Mouse (Mus musculus) forebrain, embryonic 15.5 days (tissue): Measurements from ENCODE around the gene Fcgr4. TPM values are rescaled to one million over a fixed set of nuclear protein-coding genes. Genes with fewer than 3 reads are reported as not detected.

Source experiments
- ATAC-seq: fragments of 200-750 bp; cut with Nextera tagmentation; replicated peaks from 2 replicates; pipeline ENCODE4 v1.8.0; 2017; ENCODE audit warnings: mild to moderate bottlenecking, moderate TSS enrichment, moderate library complexity
- H3K27ac ChIP-seq: fragments of 300-500 bp; sonication (generic); replicated peaks from 2 replicates; pipeline ENCODE4 v1.5.1; 2015; ENCODE audit warnings: mild to moderate bottlenecking, inconsistent platforms
- H3K27me3 ChIP-seq: fragments of 300-500 bp; sonication (generic); 2 replicates; pipeline ENCODE4 v1.6.1; 2015; ENCODE audit warnings: inconsistent platforms
- H3K36me3 ChIP-seq: fragments of 300-500 bp; sonication (generic); 2 replicates; pipeline ENCODE4 v1.6.1; 2015; ENCODE audit warnings: mild to moderate bottlenecking, inconsistent platforms
- H3K4me1 ChIP-seq: fragments of 300-500 bp; sonication (generic); 2 replicates; pipeline ENCODE4 v1.6.1; 2015; ENCODE audit warnings: inconsistent platforms
- H3K4me2 ChIP-seq: fragments of 300-500 bp; sonication (generic); replicated peaks from 2 replicates; pipeline ENCODE4 v1.6.1; 2015; ENCODE audit warnings: mild to moderate bottlenecking, inconsistent platforms
- H3K4me3 ChIP-seq: fragments of 300-500 bp; sonication (generic); 2 replicates; pipeline ENCODE4 v1.5.1; 2015; ENCODE audit warnings: mild to moderate bottlenecking, inconsistent platforms
- H3K9ac ChIP-seq: fragments of 300-500 bp; sonication (generic); replicated peaks from 2 replicates; pipeline ENCODE4 v1.6.1; 2015; ENCODE audit warnings: mild to moderate bottlenecking, inconsistent platforms
- H3K9me3 ChIP-seq: fragments of 300-500 bp; sonication (generic); 2 replicates; pipeline ENCODE4 v1.6.1; 2016; ENCODE audit warnings: inconsistent platforms
- WGBS: fragments of 180-500 bp; shearing (Covaris S2); methylation state at CpG from one replicate; pipeline ENCODE4 v1.1.7; 2015; ENCODE audit warnings: mixed read lengths; 5-methylcytosine and 5-hydroxymethylcytosine counted together
- polyA plus RNA-seq: library from polyadenylated mRNA; unstranded; fragments of >200 nt; fragmentation: Nextera tagmentation; extraction: Ambion mirVana; gene quantifications from 2 replicates; pipeline ENCODE4 v1.2.1, GENCODE M21; 2015

The Fcgr4 gene
- polyA plus RNA-seq, 1 experiment from 2014 or later, result 0.36 TPM

DNA sequence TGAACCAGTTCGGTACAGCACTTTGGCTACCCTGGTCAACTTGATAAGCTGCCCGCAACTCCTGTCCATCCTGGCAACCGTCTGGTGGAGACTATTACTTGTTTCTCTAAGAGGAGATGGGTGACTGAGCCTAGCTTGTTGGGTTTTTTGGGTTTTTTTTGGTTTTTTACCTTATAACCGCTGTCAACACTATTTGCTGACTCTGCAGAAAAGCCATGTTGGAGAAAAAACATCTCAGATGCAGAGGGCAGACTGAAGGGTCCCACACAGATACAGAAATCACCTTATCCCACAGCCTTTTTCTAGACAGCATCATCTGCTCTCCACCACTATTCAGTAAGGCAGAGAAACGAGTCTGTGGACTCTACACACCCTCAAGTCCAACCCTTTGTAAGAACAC is 32.9 kb upstream of the Fcgr4 start:
- 85% methylated on average over 5 of the region's 5 CpGs for WGBS
- Histone ChIP-seq H3K27me3 (no peaks in the 10 kb centered on the region), H3K4me2 (no peak overlapping the region), H3K27ac (no peak overlapping the region), H3K4me3 (no peak overlapping the region), H3K36me3 (no peaks in the 10 kb centered on the region), H3K9me3 (no peaks in the 10 kb centered on the region), H3K9ac (no peak overlapping the region), H3K4me1 (no peaks in the 10 kb centered on the region)
- ATAC-seq, result no peak

DNA sequence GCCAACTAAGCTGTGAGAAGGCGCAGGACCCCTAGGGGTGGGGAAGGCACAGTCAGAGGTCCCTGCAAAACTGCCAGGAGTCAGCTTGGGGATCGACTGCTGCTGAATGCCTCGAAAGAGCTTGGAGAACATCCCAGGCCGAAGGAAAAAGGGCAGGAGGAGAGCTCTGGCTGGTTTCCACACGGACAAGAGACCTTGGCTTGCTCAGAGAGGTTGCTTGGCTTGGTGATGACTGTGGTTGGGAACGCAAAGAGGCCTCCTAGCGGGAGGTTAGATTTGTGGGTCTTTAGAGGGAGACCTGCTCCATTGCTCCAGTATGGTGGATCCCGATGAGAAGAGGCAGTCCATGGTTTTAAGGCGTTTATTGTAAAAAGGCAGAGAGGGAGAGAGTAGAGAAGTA is 29.1 kb upstream of the Fcgr4 start:
- no peak overlapping the region for H3K4me3 ChIP-seq
- H3K4me2 ChIP-seq, result no peak overlapping the region
- no peaks in the 10 kb centered on the region for H3K4me1 ChIP-seq
- no peaks in the 10 kb centered on the region for H3K9me3 ChIP-seq
- H3K9ac ChIP-seq, result no peak overlapping the region
- H3K36me3 ChIP-seq, result no peaks in the 10 kb centered on the region
- H3K27me3 ChIP-seq, result no peaks in the 10 kb centered on the region
- no peak overlapping the region for H3K27ac ChIP-seq
- ATAC-seq, result no peak
- 80% methylated on average over 9 of the region's 9 CpGs for WGBS

DNA sequence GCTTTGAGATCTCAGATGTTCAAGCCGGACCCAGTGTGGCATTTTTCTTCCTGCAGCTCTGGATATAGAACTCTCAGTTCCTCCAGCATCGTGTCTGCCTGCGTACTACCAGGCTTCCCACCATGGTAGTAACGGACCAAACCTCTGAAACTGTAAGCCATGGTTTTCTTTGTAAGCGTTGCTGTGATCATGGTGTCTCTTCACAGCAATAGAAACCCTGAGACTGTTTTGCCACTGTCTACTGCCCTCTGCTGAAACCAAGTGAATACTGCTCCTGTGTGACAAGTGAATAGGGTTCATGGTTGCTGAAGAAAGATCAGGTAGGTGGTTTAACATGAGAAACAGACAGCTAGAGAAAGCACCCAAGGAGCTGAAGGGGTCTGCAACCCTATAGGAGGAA is 26.2 kb upstream of the Fcgr4 start:
- Histone ChIP-seq H3K4me2 (no peak overlapping the region), H3K27me3 (no peaks in the 10 kb centered on the region), H3K36me3 (no peaks in the 10 kb centered on the region), H3K4me1 (no peaks in the 10 kb centered on the region), H3K9me3 (no peaks in the 10 kb centered on the region), H3K27ac (no peak overlapping the region), H3K4me3 (no peak overlapping the region), H3K9ac (no peak overlapping the region)
- no peak for ATAC-seq
- 68% methylated on average over 5 of the region's 5 CpGs for WGBS

DNA sequence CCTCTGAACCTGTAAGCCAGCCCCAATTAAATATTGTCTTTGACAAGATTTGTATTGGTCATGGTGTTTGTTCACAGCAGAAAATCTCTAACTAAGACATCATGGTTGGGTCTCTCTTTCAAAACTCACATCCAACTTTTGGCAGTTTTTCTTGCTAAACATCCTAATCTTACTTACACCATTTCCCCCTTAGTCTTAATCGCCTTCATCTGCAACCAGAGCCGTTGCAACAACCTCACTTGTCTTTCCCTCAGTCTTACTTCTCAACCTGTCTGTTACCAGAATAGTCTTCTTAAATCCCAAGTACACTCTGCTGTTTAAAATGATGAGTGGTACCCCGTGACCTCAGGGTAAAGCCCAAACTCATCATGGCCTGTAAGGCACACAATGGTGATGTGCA is 22.7 kb upstream of the Fcgr4 start:
- Histone ChIP-seq H3K27me3 (no peaks in the 10 kb centered on the region), H3K36me3 (no peaks in the 10 kb centered on the region), H3K9me3 (no peaks in the 10 kb centered on the region), H3K4me3 (no peak overlapping the region), H3K4me1 (no peaks in the 10 kb centered on the region), H3K9ac (no peak overlapping the region), H3K4me2 (no peak overlapping the region), H3K27ac (no peak overlapping the region)
- ATAC-seq, result no peak
- 83% methylated on average over 3 of the region's 3 CpGs for WGBS

DNA sequence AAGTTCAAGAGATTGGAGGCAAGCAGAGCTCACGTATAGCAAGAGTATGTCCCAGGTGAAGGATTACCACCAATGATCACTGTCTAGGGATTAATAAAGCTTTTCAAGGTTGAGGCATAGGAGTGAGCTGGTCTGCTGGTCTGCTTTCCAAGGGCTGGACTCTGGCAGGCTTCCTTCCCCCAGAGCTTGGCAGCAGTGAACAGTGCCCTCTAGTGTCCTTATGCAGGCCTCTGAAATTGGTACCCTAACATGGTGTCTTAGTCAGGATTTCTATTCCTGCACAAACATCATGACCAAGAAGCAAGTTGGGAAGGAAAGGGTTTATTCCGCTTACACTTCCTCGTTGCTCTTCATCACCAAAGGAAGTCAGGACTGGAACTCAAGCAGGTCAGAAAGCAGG is 22.0 kb upstream of the Fcgr4 start:
- H3K4me2 ChIP-seq, result no peak overlapping the region
- H3K4me3 ChIP-seq, result no peak overlapping the region
- H3K9me3 ChIP-seq, result no peaks in the 10 kb centered on the region
- H3K9ac ChIP-seq, result no peak overlapping the region
- 52% methylated on average over 3 of the region's 3 CpGs for WGBS
- no peaks in the 10 kb centered on the region for H3K36me3 ChIP-seq
- no peaks in the 10 kb centered on the region for H3K27me3 ChIP-seq
- no peaks in the 10 kb centered on the region for H3K4me1 ChIP-seq
- no peak overlapping the region for H3K27ac ChIP-seq
- no peak for ATAC-seq

DNA sequence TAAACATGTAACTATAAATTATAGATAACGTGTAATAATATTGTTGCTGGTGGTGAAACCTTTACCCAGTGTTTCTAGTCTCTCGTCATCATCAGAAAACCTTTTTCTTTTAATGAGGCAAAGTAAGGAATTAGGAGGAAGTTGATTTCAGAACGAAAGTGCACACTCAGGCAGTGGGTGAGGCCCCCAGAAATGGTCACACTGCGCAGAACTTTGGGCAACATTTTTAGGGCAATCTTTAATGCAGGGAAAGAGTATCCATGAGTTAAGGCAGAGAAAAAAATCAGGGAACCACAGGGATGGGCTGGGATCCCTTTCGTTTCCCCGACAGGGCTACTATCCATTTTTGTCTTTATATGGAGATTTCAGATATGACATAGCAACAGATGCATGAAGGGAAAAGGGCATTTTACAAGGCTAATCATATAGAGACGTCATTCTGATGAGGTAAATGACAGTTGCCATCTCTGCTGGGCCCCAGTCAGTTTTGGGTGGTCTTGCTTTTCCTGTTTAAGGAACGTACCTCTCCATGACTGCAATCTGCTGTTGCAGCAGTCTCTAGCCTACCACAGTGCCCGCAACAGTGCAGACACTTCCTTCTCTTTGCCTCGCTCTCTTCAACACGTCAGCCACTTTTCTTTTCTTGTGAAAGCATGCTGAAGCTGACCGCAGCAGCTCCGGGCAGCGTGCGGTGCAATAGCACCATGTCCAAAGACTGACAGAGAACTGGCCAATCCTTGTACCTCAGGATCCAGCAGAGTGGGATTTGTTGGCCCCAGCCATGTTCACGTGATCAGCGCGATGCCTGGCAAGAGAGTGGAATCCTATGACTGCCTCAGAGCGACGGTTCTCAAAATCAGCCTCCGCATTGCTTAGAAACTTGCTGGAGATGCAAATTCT is 20.7 kb upstream of the Fcgr4 start:
- 62% methylated on average over 21 of the region's 21 CpGs for WGBS

DNA sequence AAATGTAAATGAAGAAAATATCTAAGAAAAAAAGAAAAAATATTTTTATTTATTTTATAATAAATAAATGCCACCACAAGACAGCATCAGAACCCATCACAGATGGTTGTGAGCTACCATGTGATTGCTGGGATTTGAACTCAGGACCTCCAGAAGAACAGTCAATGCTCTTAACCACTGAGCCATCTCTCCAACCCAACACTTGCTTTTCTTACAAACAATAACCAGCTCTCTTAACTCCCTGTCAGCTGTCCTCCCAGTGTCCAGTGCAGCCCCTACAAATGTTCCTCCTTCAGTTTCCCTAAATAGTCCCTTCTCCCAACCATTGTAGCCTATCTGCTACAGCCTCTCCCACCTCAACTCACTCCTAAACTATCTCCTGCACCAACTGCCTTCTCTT is 18.9 kb upstream of the Fcgr4 start:
- Histone ChIP-seq H3K4me1 (no peaks in the 10 kb centered on the region), H3K4me3 (no peak overlapping the region), H3K27me3 (no peaks in the 10 kb centered on the region), H3K9me3 (no peaks in the 10 kb centered on the region), H3K27ac (no peak overlapping the region), H3K4me2 (no peak overlapping the region), H3K9ac (no peak overlapping the region), H3K36me3 (no peaks in the 10 kb centered on the region)
- ATAC-seq, result no peak

More for the DNA sequence above, 20.7 kb upstream of the Fcgr4 start:
- no peaks in the 10 kb centered on the region for H3K36me3 ChIP-seq
- no peaks in the 10 kb centered on the region for H3K4me1 ChIP-seq
- H3K9me3 ChIP-seq, result no peaks in the 10 kb centered on the region
- H3K4me3 ChIP-seq, result no peak overlapping the region
- H3K4me2 ChIP-seq, result no peak overlapping the region; the same call in 1 of the 2 replicates
- no peak for ATAC-seq
- no peak overlapping the region for H3K9ac ChIP-seq
- no peak overlapping the region for H3K27ac ChIP-seq
- no peaks in the 10 kb centered on the region for H3K27me3 ChIP-seq

DNA sequence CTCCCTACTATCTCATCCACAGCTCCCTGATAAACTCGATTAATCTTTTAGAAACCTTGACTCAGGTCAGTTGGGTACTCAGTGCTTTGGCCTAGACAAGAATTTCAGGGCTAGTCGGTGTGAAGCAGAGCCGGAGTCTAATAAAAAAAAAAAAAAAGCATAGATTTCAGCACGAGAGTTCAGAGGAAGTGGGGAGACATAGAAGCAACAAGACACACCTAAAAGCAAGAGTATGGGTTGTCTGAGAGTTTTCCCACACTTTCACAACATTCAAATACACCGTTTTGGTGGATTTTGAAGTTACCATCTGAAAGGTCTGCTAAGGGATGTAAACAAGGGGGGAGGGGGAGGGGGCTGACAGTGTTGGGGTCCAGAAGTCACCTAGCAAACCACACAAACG is 13.6 kb upstream of the Fcgr4 start:
- no peak overlapping the region for H3K9ac ChIP-seq
- H3K4me2 ChIP-seq, result no peak overlapping the region
- ATAC-seq, result no peak
- no peaks in the 10 kb centered on the region for H3K36me3 ChIP-seq
- H3K27me3 ChIP-seq, result no peaks in the 10 kb centered on the region
- H3K4me3 ChIP-seq, result no peak overlapping the region
- H3K4me1 ChIP-seq, result no peaks in the 10 kb centered on the region
- no peak overlapping the region for H3K27ac ChIP-seq
- no peaks in the 10 kb centered on the region for H3K9me3 ChIP-seq
- WGBS, result 74% methylated on average over 6 of the region's 6 CpGs

DNA sequence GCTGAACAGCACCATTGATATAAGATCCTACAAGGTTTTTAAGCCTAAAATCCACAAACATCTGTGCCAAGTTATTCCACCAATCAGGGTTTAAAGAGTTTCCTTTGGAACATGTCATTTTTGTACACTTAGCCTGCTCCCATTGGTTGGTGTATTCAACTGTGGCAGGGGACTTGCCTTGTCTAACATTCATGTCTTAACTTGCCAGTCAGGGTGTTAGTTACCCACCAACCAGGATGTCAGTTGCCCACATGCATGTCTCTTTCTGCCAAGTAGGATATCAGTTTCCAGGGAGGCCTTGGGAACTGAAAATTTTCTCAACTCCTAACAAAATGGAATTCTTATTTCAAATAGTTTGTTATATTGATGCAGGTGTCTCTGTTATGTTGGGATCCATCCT is 13.1 kb upstream of the Fcgr4 start:
- Histone ChIP-seq H3K9ac (no peak overlapping the region), H3K9me3 (no peaks in the 10 kb centered on the region), H3K4me2 (no peak overlapping the region), H3K27ac (no peak overlapping the region), H3K36me3 (no peaks in the 10 kb centered on the region), H3K4me3 (no peak overlapping the region), H3K4me1 (no peaks in the 10 kb centered on the region), H3K27me3 (no peaks in the 10 kb centered on the region)
- no peak for ATAC-seq

DNA sequence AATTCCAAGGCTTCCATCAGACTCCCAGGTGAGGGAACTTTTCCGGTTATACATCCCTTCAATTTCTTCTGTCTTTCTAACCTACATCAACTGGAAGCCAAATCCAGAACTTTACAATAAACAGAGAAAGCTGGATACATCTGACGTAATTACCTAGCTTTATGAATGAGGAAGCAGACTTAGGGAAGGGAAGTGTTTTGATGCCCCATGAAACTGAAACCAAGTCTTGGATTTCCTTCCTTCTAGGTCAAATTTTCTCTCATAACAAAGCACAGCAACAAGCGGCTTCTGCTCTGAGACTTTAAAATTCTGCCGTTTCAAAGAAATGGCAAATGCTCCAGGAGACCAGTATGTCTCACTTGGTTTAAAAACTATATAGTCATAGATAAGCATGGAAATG is 12.4 kb upstream of the Fcgr4 start:
- H3K27me3 ChIP-seq, result no peaks in the 10 kb centered on the region
- H3K9ac ChIP-seq, result no peak overlapping the region
- ATAC-seq, result no peak
- WGBS, result 94% methylated on average over 4 of the region's 4 CpGs
- H3K4me1 ChIP-seq, result no peaks in the 10 kb centered on the region
- no peaks in the 10 kb centered on the region for H3K36me3 ChIP-seq
- no peaks in the 10 kb centered on the region for H3K9me3 ChIP-seq
- H3K27ac ChIP-seq, result no peak overlapping the region
- H3K4me3 ChIP-seq, result no peak overlapping the region
- no peak overlapping the region for H3K4me2 ChIP-seq

DNA sequence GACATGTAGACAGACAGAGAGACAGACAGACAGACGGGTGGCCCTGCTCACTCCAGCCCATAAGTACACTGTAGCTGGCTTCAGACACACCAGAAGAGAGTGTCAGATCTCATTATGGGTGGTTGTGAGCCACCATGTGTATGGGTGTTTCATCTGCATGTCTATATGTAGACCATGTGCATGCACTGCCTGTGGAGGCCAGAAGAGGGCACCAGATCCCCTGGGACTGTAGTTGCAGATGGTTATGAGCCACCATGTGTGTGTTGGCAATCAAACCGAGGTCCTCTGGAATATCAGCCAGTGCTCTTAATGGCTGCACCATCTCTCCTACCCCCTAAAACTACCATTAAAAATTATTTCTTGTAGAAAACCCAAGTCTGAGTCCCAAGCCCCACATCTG is 11.8 kb upstream of the Fcgr4 start:
- no peak overlapping the region for H3K4me2 ChIP-seq
- H3K9me3 ChIP-seq, result no peaks in the 10 kb centered on the region
- ATAC-seq, result no peak
- 86% methylated on average over 2 of the region's 2 CpGs for WGBS
- no peak overlapping the region for H3K4me3 ChIP-seq
- no peak overlapping the region for H3K27ac ChIP-seq
- no peaks in the 10 kb centered on the region for H3K4me1 ChIP-seq
- H3K9ac ChIP-seq, result no peak overlapping the region
- H3K27me3 ChIP-seq, result no peaks in the 10 kb centered on the region
- H3K36me3 ChIP-seq, result no peaks in the 10 kb centered on the region

DNA sequence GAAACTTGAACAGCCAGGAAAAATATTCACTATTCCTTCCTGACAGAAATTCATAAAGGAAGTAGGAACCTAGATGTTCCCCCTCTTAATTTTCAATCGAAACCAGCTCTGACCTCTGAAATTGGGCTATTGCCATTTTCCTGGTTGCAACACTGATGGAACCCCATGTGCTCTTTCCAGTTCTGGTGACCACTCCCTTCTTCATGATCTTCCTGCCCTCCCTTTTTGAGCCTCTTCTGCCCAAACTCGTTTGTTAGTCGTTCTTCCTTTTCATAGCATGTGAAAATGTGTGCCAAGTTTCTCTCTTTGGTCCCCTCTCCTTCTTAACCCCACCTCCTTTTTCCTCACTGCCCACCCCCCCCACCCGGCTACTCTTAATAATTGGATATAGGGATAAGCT is 7.0 kb upstream of the Fcgr4 start:
- Histone ChIP-seq H3K4me1 (no peaks in the 10 kb centered on the region), H3K27ac (no peak overlapping the region), H3K27me3 (no peaks in the 10 kb centered on the region), H3K4me3 (no peak overlapping the region), H3K9me3 (no peaks in the 10 kb centered on the region), H3K36me3 (no peaks in the 10 kb centered on the region), H3K9ac (no peak overlapping the region), H3K4me2 (no peak overlapping the region)
- WGBS, result 75% methylated on average over 4 of the region's 4 CpGs
- ATAC-seq, result no peak

DNA sequence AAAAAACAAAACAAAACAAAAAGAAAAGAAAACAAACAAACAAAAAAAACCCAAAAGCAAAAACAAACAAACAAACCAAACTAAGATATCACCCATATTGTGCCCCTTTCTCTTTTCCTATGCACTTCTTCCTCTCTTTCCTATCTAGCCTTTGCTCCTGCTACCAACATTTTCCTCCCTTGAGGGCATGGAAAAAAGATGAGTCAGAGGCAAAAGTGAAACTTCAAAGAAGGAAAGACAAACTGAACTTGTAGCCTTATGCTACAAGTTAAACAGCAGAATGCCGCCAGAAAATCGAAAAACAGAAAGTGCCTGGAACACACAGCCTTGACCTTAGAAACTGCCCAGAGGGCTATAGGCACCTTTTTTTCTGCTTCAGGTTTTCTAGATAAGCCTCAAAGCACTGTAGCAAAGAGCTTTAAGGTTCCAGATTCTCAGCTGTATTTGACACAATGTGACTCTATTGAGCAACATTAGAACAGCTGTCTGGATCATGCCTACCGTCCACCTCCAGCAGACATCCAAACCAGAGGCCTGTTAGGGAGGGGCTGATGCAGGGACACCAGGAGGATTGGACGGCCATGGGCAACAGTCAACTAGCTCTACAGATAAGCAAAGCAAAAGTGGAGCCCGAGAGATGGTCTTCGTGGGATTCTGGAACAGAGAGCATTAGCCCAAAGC is 1.9 kb upstream of the Fcgr4 start:
- whole genome bisulfite sequencing, result 92% methylated on average over 6 of the region's 6 CpGs
- no peak for ATAC-seq
- H3K27me3 ChIP-seq, result no peaks in the 10 kb centered on the region
- H3K9me3 ChIP-seq, result no peaks in the 10 kb centered on the region
- H3K4me2 ChIP-seq, result no peak overlapping the region
- H3K4me3 ChIP-seq, result no peak overlapping the region
- no peaks in the 10 kb centered on the region for H3K4me1 ChIP-seq
- no peak overlapping the region for H3K9ac ChIP-seq
- H3K36me3 ChIP-seq, result no peaks in the 10 kb centered on the region
- H3K27ac ChIP-seq, result no peak overlapping the region
